Mouse (Mus musculus): ENCODE results near the gene Rbpjl.
A peak's percentile ranks its signal among the peaks of the same experiment; 100 is the strongest.

Gene Rbpjl

GRCm38 (mm10) chr2:164393126-164393525, 9.8 kb upstream of the Rbpjl start:
- no peak for DNase-seq (ENCODE audit: low spot score in 2 of 2)

GRCm38 (mm10) chr2:164396076-164396475, 6.9 kb upstream of the Rbpjl start:
- DNase-seq (ENCODE audit: low spot score in 2 of 2), result no peak

DNA sequence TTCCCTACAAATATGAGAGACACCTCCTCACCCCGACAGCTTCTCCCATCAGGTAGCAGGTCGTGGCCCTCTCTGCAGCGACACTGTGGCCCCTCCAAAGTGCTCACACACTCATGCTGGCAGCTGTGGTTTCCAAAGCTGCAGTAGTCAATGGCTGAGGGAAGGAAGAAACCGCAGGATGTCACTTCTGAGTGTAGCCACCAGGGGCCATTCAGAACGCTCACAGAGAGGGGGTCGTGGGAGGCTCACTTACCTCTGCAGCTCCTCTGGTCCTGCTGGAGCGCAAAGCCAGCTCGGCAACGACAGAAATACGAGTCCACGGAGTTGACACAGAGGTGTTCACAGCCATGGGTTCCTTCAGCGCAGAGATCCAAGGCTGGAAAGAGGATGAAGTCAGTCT, 6.0 kb upstream of the Rbpjl start:
- no peak for DNase-seq (ENCODE audit: low spot score in 2 of 2)

DNA sequence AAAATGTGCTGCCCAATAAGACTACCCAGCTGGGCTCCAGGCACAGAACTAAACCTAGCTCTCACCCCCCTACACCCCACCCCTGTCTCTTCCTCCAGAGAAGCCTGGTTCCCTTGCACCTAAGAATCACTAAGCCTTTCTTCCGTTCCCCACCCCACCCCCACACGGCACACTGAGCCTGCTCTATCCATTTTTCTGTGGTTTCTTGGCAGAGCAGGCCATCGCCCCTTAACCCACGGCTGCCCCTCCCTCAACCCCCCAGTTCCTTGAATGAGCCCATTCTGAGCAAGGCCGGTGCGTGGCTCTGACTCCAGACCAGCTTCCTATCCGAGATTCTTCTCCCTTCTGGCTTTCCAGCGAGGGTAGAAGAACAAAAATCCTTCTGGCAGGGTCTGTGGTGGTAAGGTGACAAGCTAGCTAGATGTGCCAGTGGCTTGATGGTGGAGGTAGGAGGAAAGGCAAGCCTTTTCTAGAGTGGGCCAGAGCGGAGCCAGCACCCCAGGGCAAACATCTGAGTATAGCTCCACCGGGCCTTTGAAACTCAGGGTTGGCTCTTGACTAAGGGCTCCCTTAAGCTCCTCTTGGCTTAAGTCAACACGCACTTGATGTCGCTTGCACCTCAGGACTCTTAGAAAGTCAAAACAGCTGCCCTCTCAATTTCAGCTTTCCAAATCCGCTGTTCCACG, 598 bp downstream of the Rbpjl start:
- DNase-seq (ENCODE audit: low spot score in 2 of 2), result no peak

DNA sequence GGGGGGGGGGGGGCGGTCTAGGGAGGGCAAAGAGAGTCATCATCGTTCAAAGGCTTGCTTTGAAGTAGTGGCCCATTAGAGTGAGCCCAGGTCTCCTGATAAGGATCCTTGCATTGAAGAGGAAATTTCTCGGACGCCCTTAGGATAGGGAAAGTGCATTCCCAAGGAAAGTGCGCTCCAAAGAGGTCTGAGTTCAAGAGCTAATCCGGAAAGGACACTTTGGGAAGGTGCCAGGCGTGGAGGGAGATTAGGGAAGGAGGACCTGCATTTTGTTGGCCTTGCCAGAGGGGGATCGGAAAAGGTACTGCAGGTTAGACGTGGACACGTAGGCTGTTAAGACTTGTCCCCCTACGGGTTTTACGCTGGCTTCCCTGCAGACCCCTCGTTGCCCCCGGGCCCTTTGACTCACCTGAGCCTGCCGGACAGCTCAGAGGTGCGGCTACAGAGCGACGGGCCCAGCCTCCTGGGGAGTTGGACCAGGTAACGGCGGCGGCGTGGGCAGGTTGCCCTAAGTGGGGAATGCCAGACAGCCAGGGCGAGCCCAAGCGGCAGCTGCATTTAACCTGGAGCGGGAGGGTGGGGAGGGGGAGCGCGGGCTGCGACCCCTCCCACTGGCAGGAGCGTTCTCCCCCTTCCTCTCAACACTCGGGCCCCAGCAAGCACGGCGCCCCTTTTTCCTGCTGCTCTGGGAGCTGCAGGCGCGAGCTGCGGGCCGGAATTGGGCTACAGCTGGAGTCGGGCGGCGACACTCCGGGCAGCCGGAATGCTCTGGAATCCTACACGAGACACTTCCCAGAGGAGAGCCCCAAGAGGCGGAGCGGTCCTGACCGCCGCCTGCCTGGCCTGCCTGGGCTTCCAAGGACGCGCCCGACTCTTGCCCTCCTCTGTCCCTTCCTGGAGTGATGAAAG, 1.4 kb downstream of the Rbpjl start:
- peak; percentile 36 to 43 for DNase-seq (ENCODE audit: low spot score in 2 of 2)

DNA sequence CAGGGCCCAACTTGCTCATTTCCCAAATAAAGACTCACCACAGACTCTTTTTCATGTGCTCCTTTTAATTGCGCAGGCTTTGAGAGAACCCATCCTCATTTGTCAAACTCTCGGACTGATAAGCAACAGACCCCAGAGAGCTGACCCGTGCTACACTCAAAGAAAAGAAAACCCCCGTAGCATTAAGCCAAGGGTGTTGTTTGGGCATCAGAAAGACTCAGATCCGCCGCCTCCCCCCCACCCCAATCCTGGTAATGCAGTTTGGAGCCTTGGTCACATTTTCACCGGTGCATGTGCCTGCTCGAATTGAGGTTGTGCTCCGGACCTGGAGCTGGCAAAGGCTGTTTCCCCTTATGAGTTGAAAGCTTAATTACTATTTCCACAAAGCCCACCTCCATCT, 2.1 kb downstream of the Rbpjl start, which contains the start of gene Matn4:
Gene Matn4 (minus strand): TSS at position 101 of the 400 bp plus-strand sequence.
- DNase-seq (ENCODE audit: low spot score in 2 of 2), result no peak

GRCm38 (mm10) chr2:164405519-164405918, 2.6 kb downstream of the Rbpjl start:
- no peak for DNase-seq (ENCODE audit: low spot score in 2 of 2)

DNA sequence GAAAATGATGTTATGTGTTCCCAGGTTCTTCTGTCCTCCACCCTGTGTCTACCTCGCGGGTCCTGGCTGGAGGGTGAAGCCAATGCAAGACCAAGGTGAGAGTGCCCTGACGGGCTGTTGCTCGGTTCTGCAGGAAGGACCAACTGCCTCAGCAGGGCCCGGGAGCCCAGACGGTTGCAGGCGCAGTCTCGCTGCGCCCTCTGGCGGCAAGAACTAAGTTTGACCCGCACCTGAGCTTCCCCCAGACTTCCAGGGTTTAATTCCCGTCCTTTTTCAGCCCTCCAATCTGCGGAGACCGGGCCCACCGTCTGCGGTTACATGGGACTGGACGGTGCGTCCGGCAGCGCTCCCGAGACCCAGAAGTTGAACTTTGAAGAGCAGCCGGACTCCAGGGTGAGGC, 4.8 kb downstream of the Rbpjl start:
- peak in 1 of 2 experiments; percentile 47 for DNase-seq (ENCODE audit: low spot score in 2 of 2)

GRCm38 (mm10) chr2:164414167-164414566, 11.2 kb downstream of the Rbpjl start:
- no peak for DNase-seq (ENCODE audit: low spot score in 2 of 2)

- DNase-seq (ENCODE audit: low spot score in 2 of 2), result no peak
Measured at GRCm38 (mm10) chr2:164414581-164414980, 11.6 kb downstream of the Rbpjl start.

- DNase-seq (ENCODE audit: low spot score in 2 of 2), result no peak
Measured at GRCm38 (mm10) chr2:164417198-164417597, 14.3 kb downstream of the Rbpjl start.

- DNase-seq (ENCODE audit: low spot score in 2 of 2), result no peak
Measured at GRCm38 (mm10) chr2:164418308-164418875, 15.5 kb downstream of the Rbpjl start.

GRCm38 (mm10) chr2:164419489-164419888, 16.5 kb downstream of the Rbpjl start:
- no peak for DNase-seq (ENCODE audit: low spot score in 2 of 2)

GRCm38 (mm10) chr2:164421306-164421705, 18.4 kb downstream of the Rbpjl start:
- no peak for DNase-seq (ENCODE audit: low spot score in 2 of 2)

DNA sequence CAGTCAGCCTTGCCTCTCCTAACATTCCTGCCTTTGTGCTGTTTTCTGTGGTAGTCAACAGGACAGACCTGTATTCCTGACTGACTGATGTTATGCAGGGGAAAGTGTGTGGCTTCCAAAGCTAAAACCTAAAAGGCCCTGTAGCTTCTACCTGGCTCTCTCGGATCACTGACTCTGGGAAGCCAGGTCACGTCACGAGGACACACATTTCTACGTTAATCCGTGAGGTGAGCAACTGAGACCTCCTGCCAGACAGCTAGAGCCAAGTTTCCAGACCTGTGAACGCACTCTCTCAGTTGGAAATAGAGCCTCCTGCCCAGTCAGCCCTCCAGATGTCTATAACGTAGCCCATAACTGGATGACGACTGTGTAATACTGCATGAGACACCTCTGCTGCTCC, 19.0 kb downstream of the Rbpjl start:
- DNase-seq (ENCODE audit: low spot score in 2 of 2), result no peak

GRCm38 (mm10) chr2:164422675-164423393, 19.9 kb downstream of the Rbpjl start:
- DNase-seq (ENCODE audit: low spot score in 2 of 2), result no peak

DNA sequence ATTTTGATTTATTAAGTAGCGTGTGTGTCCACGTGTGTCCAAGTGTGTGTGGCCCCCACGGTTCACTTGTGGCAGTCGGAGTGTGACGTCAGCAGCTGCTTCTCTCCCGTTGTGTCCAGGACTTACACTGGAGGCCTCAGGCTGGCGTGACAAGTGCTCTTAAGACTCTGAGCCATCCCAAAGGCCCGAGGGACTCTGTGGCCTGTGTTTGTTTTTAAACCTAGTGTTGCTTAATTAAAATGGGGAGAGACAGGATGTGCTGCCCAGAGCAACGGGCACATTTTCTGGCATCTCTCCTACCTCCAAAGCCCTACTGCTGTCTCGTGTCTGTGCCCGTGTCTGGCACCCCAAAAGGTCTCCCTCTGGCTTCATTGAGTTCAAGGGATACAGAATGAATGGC, 20.5 kb downstream of the Rbpjl start:
- no peak for DNase-seq (ENCODE audit: low spot score in 2 of 2)

DNA sequence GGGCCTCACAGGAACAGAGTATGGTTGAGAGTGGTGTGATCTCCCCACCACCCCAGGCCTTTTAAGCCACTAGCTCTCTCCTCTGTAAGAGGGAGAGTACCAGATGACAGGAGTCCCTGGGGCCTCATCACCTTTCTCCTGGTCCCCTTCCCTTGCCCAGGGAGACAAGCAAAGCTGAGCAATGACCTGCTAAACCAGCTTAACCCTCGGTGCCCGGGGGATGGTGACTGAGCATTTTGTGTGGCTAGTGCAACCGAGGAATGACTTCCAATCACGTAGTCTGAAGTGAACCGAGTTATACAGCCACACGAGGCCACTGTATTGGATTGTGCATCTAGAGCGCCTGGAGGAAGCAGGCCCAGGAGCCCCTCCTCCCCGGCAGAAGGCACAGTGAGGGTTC, 21.5 kb downstream of the Rbpjl start:
- DNase-seq (ENCODE audit: low spot score in 2 of 2), result no peak

GRCm38 (mm10) chr2:164425401-164425800, 22.5 kb downstream of the Rbpjl start:
- DNase-seq (ENCODE audit: low spot score in 2 of 2), result no peak

DNA sequence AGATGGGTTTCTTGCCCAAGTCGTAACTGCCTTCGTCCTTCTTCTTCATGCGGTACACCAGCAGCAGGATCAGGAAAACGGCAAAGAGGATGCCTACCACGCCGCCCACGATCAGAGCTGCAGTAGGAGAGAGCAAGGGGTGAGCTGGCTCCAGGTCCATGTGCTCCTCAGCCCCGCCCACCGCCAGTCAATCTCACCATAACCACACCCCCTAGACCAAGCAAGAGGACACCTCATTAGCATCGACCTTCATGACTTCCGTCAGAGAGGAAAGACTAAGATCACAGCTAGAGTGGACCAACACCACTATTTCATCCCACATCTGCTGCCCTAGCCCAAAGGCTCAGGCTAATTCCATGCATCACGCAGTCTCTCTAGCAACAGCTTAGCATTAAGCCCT, 23.2 kb downstream of the Rbpjl start:
- no peak for DNase-seq (ENCODE audit: low spot score in 2 of 2)

DNA sequence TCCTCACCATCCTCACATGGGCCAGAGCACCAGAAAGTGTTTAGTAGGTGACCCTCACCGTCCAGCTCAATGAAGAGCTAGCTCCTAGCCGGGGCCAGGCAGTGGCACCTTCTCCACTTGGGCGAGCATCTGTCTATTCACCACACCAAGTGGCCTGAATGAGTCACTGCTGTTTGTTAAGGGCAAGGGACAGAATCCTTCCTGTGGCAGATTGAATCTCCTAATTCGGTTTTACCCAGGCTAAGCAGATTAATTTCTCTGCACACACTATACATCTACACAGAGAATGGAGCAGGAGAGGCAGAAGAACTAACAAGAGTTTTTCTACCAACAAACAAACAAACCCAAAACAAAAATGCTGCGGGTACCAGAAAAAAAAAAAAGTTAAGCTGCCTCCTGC, 24.0 kb downstream of the Rbpjl start:
- no peak for DNase-seq (ENCODE audit: low spot score in 2 of 2)

- DNase-seq (ENCODE audit: low spot score in 2 of 2), result no peak
Measured at GRCm38 (mm10) chr2:164428451-164428850, 25.5 kb downstream of the Rbpjl start.

Measured in heart, adult 9 months (tissue).